ENCODE assay signal across 8 mouse cellular contexts in genomic region chr13:63260133-63260532, GRCm38 (mm10).
A peak's percentile ranks its signal among the peaks of the same experiment; 100 is the strongest.
DNase-seq lines count a peak whose midpoint lies in the region; ATAC-seq and TF ChIP-seq lines count a peak whose summit lies in the region.

No protein-coding gene starts in this region.

- H3K9me3 ChIP-seq in liver, embryonic 11.5 days (ENCODE audit: control insufficient read depth, low read length), result no peaks in the 10 kb centered on the region
- no peaks in the 10 kb centered on the region for H3K9me3 ChIP-seq in hindbrain, embryonic 16.5 days (ENCODE audit: control insufficient read depth, low read length)

- TF ChIP-seq POLR2A in liver, adult 2 months (IDR thresholded peaks at IDR 0.05; ENCODE audit: extremely low read depth, insufficient read depth, low read length), result no peak
- no peak for TF ChIP-seq POLR2A in small intestine, adult 2 months (IDR thresholded peaks at IDR 0.05; ENCODE audit: low read depth, low read length)

- DNase-seq in heart, adult 11 months, result peak; percentile 94
- DNase-seq in heart, postnatal 25 days (ENCODE audit: low spot score), result no peak
- no peak for DNase-seq in liver, adult 2 months (ENCODE audit: extremely low read depth, low read depth, low spot score)
- DNase-seq in liver, embryonic 11.5 days (ENCODE audit: low spot score), result no peak
- no peak for DNase-seq in frontal cortex, postnatal 14 days (ENCODE audit: low spot score in 2 of 2)
- DNase-seq in liver, result no peak

- 71% methylated on average over 4 of the region's 4 CpGs for WGBS in liver, adult 2 months
- WGBS in liver, embryonic 11.5 days, result 69% methylated on average over 4 of the region's 4 CpGs
- 19% methylated on average over 4 of the region's 4 CpGs for WGBS in hindbrain, embryonic 16.5 days
- 39% methylated on average over 4 of the region's 4 CpGs for WGBS in small intestine, adult 2 months

- ATAC-seq in liver, embryonic 11.5 days (replicated peaks; ENCODE audit: low FRiP score), result no peak
- ATAC-seq in hindbrain, embryonic 16.5 days, result peak; percentile 22; the same call in 1 of the 2 replicates

- H3K4me1 ChIP-seq in liver, adult 2 months (ENCODE audit: control insufficient read depth, insufficient read depth, low read length), result peaks cover 54% of the 10 kb centered on the region
- H3K4me1 ChIP-seq in liver, embryonic 11.5 days (replicated peaks; ENCODE audit: control insufficient read depth, insufficient read depth, low read length), result peaks cover 14% of the 10 kb centered on the region
- peaks cover 12% of the 10 kb centered on the region for H3K4me1 ChIP-seq in hindbrain, embryonic 16.5 days (ENCODE audit: control insufficient read depth, insufficient read depth, low read depth, low read length)
- H3K4me1 ChIP-seq in small intestine, adult 2 months (ENCODE audit: control insufficient read depth, insufficient read depth, insufficient read length, low read length), result peaks cover 42% of the 10 kb centered on the region

- peaks cover 3% of the 10 kb centered on the region; the same call in 1 of the 2 replicates for H3K36me3 ChIP-seq in liver, adult 2 months (ENCODE audit: control insufficient read depth, insufficient read depth, low read length)
- H3K36me3 ChIP-seq in liver, embryonic 11.5 days (ENCODE audit: control insufficient read depth, insufficient read depth, low read length), result peaks cover 10% of the 10 kb centered on the region; the same call in 1 of the 2 replicates
- no peaks in the 10 kb centered on the region; the same call in 1 of the 2 replicates for H3K36me3 ChIP-seq in hindbrain, embryonic 16.5 days (ENCODE audit: control insufficient read depth, insufficient read depth, low read length)
- peaks cover 4% of the 10 kb centered on the region; the same call in 1 of the 2 replicates for H3K36me3 ChIP-seq in small intestine, adult 2 months (ENCODE audit: control insufficient read depth, insufficient read depth, low read length)

- H3K27me3 ChIP-seq in liver, adult 2 months (ENCODE audit: control insufficient read depth, insufficient read depth, low read length), result no peaks in the 10 kb centered on the region
- H3K27me3 ChIP-seq in liver, embryonic 11.5 days (replicated peaks; ENCODE audit: control insufficient read depth, insufficient read depth, low read length), result no peaks in the 10 kb centered on the region
- no peaks in the 10 kb centered on the region for H3K27me3 ChIP-seq in hindbrain, embryonic 16.5 days (replicated peaks; ENCODE audit: control insufficient read depth, insufficient read depth, low read length)
- no peaks in the 10 kb centered on the region for H3K27me3 ChIP-seq in small intestine, adult 2 months (ENCODE audit: control insufficient read depth, insufficient read depth, low read length)

- peaks cover 42% of the 10 kb centered on the region; the same call in 1 of the 2 replicates for H3K79me2 ChIP-seq in liver, adult 2 months (ENCODE audit: control insufficient read depth, insufficient read depth, low read length)

- H3K27ac ChIP-seq in liver, adult 2 months (replicated peaks; ENCODE audit: insufficient read depth, low read depth, low read length), result 0 out of 2 replicates have a peak overlapping the region, but pooled peaks have one; percentile 43
- H3K27ac ChIP-seq in liver, embryonic 11.5 days (ENCODE audit: low read depth, low read length), result no peak overlapping the region
- H3K27ac ChIP-seq in hindbrain, embryonic 16.5 days (ENCODE audit: low read depth, low read length), result no peak overlapping the region; the same call in 1 of the 2 replicates
- peak overlapping the region; percentile 88; the same call in 1 of the 2 replicates for H3K27ac ChIP-seq in small intestine, adult 2 months (ENCODE audit: insufficient read depth, low read depth, low read length)

- no peak for TF ChIP-seq CTCF in liver, adult 2 months (IDR thresholded peaks at IDR 0.05; ENCODE audit: low read depth, low read length)
- TF ChIP-seq CTCF in small intestine, adult 2 months (IDR thresholded peaks at IDR 0.05; ENCODE audit: extremely low read depth, insufficient read length, insufficient replicate concordance, low read depth, low read length), result no peak

- H3K9ac ChIP-seq in liver, adult 2 months (ENCODE audit: low read depth, low read length), result no peak overlapping the region
- no peak overlapping the region for H3K9ac ChIP-seq in liver, embryonic 11.5 days (ENCODE audit: low read depth, low read length)
- H3K9ac ChIP-seq in hindbrain, embryonic 16.5 days (ENCODE audit: low read depth, low read length), result no peak overlapping the region

- H3K4me3 ChIP-seq in liver, adult 2 months (ENCODE audit: insufficient read depth, low read depth, low read length), result no peak overlapping the region
- no peak overlapping the region for H3K4me3 ChIP-seq in liver, embryonic 11.5 days (ENCODE audit: low read depth, low read length)
- no peak overlapping the region for H3K4me3 ChIP-seq in hindbrain, embryonic 16.5 days (ENCODE audit: low read length)
- no peak overlapping the region for H3K4me3 ChIP-seq in small intestine, adult 2 months (ENCODE audit: low read depth, low read length)

- intact Hi-C loops in heart, postnatal 25 days (cut with DNase I), result loop anchor here (10.0 kb wide), 1 partner anchor 305 kb away; no protein-coding TSS in a partner anchor

- H3K4me2 ChIP-seq in liver, embryonic 11.5 days, result no peak overlapping the region
- no peak overlapping the region for H3K4me2 ChIP-seq in hindbrain, embryonic 16.5 days (ENCODE audit: low read length)

Comparison
In these comparisons a context has a peak if more than half of its experiments do, and no peak if none do; other contexts are left out.
1. H3K27ac ChIP-seq: peak in liver, adult 2 months (single experiment) and small intestine, adult 2 months (single experiment); none in liver, embryonic 11.5 days (single experiment) and hindbrain, embryonic 16.5 days (single experiment).